ENCODE assay signal across 1 mouse cellular context in genomic region chr10:121626186-121626882, GRCm38 (mm10).
TF ChIP-seq lines count a peak whose summit lies in the region.

Xpot (minus strand) TSS chr10:121626332.

TF ChIP-seq in MEL, 35 proteins besides CTCF, POLR2A, EP300 and RAD21 (continued from another document):
- TF ChIP-seq MYB (IDR thresholded peaks at IDR 0.05; ENCODE audit: low read depth, low read length): no peak
- TF ChIP-seq KAT2A (conservative IDR thresholded peaks at IDR 0.05; ENCODE audit: low read depth, low read length): peak; percentile 81
- 0 out of 4 replicates have a peak, but pooled peaks of 1 of the 2 experiments have one; percentile 50 for TF ChIP-seq USF2 (IDR thresholded peaks at IDR 0.05; ENCODE audit: borderline replicate concordance in 1 of 2, insufficient read depth in 1 of 2, low read depth in 1 of 2, low read length in 2 of 2)
- TF ChIP-seq CHD1 (IDR thresholded peaks at IDR 0.05; ENCODE audit: low read depth, low read length): no peak
- TF ChIP-seq MAX (IDR thresholded peaks at IDR 0.05; ENCODE audit: low read length): peak; percentile 96
